Mouse (Mus musculus) left cerebral cortex, adult 18-20 months (tissue): Measurements from ENCODE around the gene Lztr1. TPM values are rescaled to one million over a fixed set of nuclear protein-coding genes. Genes with fewer than 3 reads are reported as not detected.

Experiments used
- DNase-seq, 2 experiments: peaks; one replicate each; pipeline ENCODE4 v3.0.0; 2021 to 2022; ENCODE audit warnings: low spot score in 2 of 2, mixed read lengths in 1 of 2
- long read RNA-seq, 2 experiments: library from polyadenylated mRNA; stranded (forward); transcript quantifications; one replicate each; pipeline ENCODE4 v2.0.0; 2021
- total RNA-seq, 2 experiments: library from RNA; stranded (reverse); gene quantifications; 2 replicates each; pipeline ENCODE4 v1.2.3; 2021

Lztr1 gene
- total RNA-seq, result 100 to 1,000 TPM; 161 to 171 TPM
- long read RNA-seq, experiment 1, transcript Lztr1-201 (21 exons, 3,394 nt), result major isoform, 131 of 214 reads
- long read RNA-seq, experiment 1, partial matches to known transcripts, result 40 of 214 reads
- long read RNA-seq, experiment 1, other reads (novel, unspliced or antisense), result 43 of 214 reads
- long read RNA-seq, experiment 2, transcript Lztr1-201 (21 exons, 3,394 nt), result major isoform, 101 of 169 reads
- long read RNA-seq, experiment 2, partial matches to known transcripts, result 31 of 169 reads
- long read RNA-seq, experiment 2, other reads (novel, unspliced or antisense), result 36 of 169 reads

DNA sequence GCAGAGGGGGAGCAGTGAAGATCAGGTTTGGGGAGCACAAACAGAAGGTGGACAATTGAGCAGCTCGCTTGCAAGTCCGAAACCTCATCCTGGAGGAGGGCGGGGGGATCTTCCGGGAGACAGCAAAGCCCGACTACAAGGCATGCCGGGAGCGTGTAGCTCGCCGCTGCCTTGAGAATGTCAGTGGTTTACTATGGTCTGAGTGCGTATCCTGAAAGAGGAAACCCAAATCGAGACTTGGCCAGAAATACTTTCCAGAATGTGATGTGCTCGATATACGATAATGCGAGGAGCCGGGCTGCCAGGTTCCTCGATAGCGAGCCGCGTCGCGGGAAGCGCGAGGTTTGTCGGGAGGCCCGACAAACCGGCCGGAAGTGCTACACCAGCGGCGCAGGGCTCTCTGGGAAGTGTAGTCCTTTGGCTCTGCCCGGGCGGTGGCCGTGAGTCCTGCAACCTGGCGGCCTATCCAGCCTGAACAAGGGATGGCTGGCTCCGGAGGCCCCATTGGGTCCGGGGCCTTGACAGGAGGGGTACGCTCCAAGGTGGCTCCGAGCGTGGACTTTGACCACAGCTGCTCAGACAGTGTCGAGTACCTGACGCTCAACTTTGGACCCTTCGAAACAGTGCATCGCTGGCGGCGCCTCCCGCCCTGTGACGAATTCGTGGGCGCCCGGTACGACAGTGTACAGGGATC is at the start of gene Lztr1:
Gene Lztr1 (plus strand): TSS at position 143 of the 694 bp plus-strand sequence.
- DNase-seq, result peak; percentile 86 to 93

DNA sequence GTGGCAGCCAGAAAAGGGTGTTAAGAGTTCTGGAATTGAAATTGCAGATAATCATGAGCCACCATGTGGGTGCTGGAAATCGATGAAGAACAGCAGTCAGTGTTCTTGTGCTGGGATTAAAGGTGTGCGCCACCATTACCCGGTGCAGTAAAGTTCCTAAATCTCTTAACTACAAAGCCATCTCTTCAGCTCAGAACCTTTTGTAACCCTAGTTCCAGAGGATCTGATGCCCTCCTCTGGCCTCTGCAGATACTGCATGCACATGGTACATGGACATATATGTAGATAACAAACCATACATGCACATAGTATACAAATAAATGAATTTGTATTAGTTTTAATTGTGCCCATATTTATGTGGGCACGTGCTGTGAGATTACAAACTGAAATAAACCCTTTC is 48.2 kb upstream of the Lztr1 start:
- DNase-seq, result no peak

DNA sequence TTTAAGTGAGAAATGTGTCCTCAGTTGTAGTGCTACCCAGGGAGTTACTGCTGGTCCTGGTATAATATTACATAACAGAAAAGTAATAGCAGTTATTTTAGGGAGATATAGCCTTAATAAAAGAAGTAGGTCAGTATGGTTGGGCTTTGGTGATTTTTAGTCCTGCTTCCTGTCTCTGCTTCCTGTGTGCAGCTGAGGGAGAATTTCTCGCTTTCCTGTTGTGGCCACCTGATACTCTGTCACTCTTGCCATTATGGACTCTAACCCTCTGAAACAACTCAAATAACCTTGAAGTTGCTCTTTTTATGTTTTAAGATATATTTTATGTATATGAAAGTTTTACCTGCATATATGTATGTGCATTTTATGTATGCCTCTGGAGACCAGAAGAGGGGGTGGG is 46.9 kb upstream of the Lztr1 start:
- no peak for DNase-seq

GRCm38 (mm10) chr16:17463184-17463583 is 45.3 kb upstream of the Lztr1 start:
- no peak for DNase-seq

DNA sequence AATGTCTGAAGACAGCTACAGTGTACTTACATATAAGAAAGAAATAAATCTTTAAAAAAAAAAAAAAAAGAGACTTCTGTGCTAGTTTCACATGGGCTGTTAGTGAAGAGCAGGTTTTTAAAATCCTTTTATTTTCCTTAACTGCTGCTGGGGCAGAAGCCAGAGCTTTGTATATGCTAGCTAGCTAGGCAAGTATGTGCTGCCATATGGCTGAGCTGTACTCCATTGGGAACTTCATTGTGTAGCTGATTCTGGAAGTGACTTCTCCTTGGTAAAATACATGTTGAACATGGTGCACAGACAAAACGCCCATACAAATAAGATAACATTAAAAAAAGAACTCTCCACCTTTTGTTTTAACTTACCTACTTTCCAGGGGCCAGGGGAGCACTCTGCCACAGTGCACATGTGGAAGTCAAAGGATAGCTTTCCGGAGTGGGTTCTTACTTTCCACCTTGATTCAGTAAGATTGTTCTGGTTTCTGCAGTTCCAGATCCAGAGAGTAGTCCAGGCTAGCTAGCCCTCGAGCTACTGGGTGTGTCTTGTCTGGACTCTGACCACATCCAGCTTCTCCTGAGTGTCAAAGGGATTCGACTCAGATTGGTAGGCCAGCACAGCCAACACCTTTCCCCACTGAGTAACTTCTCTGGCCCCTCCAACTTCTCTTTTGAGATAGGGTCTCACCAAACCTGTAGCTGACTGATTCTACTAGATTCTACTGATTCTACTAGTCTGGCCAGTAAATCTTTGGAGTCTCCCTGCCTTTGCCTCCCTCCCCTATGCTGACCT is 41.4 kb upstream of the Lztr1 start:
- DNase-seq, result no peak

DNA sequence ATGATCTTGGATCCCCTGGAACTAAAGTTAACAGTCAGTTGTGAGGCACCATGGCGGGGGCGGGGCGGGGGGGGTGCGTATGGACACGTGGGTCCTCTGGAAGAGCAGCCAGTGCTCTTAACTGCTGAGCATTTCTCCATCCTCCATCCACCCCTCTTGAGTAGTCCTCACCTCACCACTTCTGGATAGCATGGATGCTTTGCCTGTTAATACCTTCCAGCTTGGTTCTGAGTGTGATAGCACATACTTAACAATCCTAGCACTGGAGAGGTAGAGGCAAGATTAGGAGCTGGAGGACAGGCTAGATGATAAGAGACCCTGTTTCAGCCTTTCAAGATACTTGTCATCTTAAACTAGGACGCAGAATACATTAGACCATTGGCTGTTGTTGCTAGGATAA is 36.0 kb upstream of the Lztr1 start:
- no peak for DNase-seq

DNA sequence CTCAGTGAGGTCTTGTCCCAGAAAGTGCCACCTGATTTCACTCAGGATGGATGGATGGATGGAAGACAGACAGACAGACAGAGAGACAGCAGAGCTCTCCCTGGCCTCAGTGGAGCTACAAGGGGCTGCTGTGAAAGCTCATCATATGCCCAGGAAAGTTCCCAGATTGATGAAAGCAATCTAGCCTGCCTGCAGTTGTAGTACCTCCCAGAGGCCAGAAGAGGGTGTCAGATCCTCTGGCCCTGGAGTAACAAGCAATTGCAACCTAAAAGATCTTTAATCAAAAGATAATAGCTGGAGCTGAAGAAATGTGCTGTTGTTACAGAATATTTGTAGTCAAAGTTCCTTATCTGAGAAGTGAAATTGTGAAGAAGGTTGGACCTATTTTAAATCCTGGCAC is 34.4 kb upstream of the Lztr1 start:
- peak; percentile 39 to 42 for DNase-seq

DNA sequence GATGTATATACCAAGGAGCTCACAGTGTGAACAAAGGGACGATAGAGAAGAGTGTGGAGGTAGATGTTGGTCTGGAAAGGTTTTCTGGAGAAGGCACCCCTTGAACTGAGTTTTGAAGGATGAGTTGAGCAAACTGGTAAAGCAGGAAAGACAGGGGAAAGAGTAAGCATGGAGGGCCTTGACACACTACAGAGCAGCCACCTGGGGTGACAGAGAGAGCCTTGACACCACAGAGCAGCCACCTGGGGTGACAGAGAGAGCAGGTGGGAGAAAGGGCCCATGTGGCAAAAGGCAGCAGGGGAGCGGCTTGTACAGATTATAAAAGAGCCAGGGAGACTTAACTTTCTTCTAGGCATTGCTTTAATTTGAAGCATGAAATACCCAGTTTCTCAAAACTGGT is 33.7 kb upstream of the Lztr1 start:
- no peak for DNase-seq

DNA sequence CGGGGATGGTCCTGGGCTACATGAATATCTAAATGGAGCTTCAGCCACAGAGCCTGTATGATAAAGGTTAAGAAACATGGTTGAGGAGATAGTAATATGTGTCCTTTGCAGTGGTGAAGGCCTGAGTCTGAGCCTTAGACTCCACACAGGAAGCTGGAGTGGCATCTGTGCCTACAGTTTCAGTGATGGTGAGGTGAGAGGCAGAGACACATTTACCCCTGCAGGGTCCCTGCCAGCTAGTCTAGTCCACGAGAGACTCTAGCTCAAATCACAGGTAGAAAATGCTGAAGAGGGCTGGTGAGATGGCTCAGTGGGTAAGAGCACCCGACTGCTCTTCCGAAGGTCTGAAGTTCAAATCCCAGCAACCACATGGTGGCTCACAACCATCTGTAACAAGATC is 33.2 kb upstream of the Lztr1 start:
- DNase-seq, result no peak

GRCm38 (mm10) chr16:17478331-17478943 is 30.1 kb upstream of the Lztr1 start:
- no peak for DNase-seq

DNA sequence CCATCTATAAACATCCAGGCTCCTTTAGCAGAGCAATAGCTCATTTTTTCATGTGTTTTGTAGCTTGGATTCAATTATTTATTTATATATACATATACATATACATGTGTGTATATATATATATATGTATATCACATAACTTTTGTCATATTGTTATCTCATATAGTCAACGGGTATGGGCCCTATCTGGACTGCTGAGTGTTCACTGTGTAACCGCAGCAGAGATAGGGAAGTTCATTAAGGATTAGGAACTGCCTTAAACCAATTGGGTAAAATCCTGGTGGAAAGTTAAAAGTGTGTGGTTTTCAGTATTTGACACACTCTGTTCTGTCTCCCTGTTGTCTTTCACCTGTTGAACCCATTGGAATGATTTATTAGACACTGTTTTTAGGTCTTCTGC is 27.0 kb upstream of the Lztr1 start:
- no peak for DNase-seq

DNA sequence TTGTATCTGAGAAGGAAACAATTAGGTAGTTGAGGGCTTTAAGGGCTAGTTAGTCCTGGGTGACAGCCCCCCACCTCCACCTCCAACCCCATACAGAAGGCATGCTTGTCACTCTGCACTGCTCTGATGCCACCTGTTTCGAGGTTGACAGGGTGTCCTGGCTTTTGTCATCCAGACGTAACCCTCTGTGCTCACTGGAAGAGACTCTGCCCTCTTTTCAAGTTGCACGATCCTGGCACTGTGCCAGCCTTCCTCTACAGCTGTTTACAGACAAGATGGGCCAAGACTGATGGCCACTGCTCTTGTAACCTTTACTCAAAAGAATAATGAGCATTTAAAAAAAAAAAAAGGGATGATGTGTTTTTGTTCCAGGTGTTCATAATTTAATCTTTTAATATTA is 22.0 kb upstream of the Lztr1 start:
- DNase-seq, result no peak

- DNase-seq, result peak in 1 of 2 experiments; percentile 35
Observed at GRCm38 (mm10) chr16:17488478-17489468, 19.7 kb upstream of the Lztr1 start.

- DNase-seq, result peak; percentile 21 to 39
Observed at GRCm38 (mm10) chr16:17489469-17490111, 18.9 kb upstream of the Lztr1 start, which contains the start of gene Aifm3. Aifm3 (plus strand) TSS chr16:17489611.

- DNase-seq, result no peak
Observed at GRCm38 (mm10) chr16:17491154-17491553, 17.3 kb upstream of the Lztr1 start.

- DNase-seq, result peak; percentile 41 to 63
Observed at GRCm38 (mm10) chr16:17491896-17492561, 16.5 kb upstream of the Lztr1 start.

DNA sequence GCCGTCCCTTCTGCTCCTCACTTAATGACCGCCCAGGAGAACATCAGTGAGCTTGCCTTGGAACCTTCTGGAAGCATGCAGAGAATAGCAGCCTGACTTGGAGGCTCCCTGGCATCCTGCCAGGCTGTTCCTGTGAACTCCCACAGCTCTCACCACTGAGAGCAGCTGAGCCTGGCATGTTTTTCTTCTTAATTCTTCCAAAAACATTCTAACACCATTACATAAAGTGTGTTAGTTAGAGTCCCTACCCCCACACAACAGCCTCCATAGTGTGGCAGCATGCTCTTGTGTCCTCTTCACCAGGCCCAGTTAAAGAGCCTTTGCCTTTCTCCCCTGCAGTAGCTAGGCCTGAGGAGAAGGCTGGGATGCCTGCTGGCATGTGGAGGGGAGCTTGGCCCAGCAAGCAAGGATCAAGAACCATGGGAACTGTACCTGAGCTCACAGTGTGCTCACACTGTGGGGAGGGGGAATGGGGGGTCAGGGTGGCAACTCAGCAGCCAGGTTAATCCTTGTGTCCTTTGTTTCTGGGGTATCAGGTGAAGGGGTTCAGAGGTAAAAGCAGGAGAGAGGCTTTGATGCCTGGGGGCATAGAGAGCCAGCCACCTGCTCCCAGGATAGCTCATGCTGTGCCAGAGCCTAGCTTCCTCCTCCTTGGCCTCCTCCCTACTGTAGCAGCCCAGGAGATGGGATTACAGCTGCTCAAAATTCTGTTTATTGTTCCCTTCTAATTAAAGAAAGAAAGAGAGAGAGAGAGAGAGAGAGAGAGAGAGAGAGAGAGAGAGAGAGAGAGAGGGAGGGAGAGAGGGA is 11.8 kb upstream of the Lztr1 start:
- DNase-seq, result peak; percentile 86 to 91

DNA sequence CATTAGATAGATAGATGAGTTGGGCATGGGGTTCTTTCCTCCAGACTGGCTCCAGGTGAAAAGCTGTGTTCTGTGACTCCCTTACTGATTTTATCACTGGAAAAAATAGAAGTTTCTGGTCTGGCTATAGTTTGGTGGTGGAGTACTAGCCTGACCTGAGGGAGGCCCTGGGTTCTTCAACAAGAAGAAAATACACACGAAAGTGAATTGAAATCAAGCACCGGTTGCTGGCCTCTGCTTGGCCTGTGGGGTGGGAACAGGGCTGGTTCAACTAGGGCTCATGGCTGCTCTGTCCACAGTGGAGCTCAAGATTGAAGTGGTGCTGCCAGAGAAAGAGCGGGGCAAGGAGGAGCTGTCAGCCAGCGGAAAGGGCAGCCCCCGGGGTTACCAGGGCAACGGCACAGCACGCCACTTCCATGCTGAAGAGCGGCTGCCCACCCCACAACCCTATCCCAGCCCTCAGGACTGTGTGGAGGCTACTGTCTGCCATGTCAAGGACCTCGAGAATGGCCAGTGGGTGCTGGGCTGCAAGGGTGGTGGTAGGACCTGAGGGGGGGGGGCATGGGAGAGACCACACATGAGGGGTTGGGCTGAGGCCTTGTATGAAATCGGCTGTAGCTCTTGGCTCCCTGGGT is 9.1 kb upstream of the Lztr1 start:
- no peak for DNase-seq
